ENCODE assay signal across 16 mouse cellular contexts in genomic region chr13:106562588-106562987, GRCm38 (mm10).
DNase-seq lines count a peak whose midpoint lies in the region; ATAC-seq and TF ChIP-seq lines count a peak whose summit lies in the region.
"Had no signal": no experiment of that assay in that cellular context is flagged by ENCODE, and none has a peak within 500 bp of the region (broad histone marks: within the 10 kb centered on the region; RNA-seq: fewer than 3 reads in every experiment).

No protein-coding gene starts in this region.

- H3K27ac ChIP-seq in layer of hippocampus, adult 2 months = peak overlapping the region; percentile 39; the same call in 1 of the 2 replicates
- no peak overlapping the region for H3K27ac ChIP-seq in kidney, embryonic 16.5 days (ENCODE audit: low read length)
- H3K27ac ChIP-seq: embryonic facial prominence, embryonic 12.5 days; hindbrain, embryonic 14.5 days; kidney, postnatal 0 days had no signal

- no peaks in the 10 kb centered on the region for H3K9me3 ChIP-seq in kidney, embryonic 16.5 days (ENCODE audit: low read length)
- H3K9me3 ChIP-seq: embryonic facial prominence, embryonic 12.5 days had no signal

- H3K36me3 ChIP-seq in kidney, embryonic 16.5 days (ENCODE audit: insufficient read depth, low read length) = no peaks in the 10 kb centered on the region
- H3K36me3 ChIP-seq: embryonic facial prominence, embryonic 12.5 days had no signal

- peak; percentile 88 for ATAC-seq in frontal cortex, adult (ENCODE audit: low TSS enrichment)
- ATAC-seq in kidney, embryonic 16.5 days (ENCODE audit: low FRiP score, low TSS enrichment) = no peak
- ATAC-seq: activated CD4-positive, CD25-positive, alpha-beta regulatory T cell, adult 4 months; intestine, embryonic 16.5 days had no signal

- H3K4me2 ChIP-seq in kidney, embryonic 16.5 days (replicated peaks; ENCODE audit: low read depth, low read length) = no peak overlapping the region
- H3K4me2 ChIP-seq: embryonic facial prominence, embryonic 12.5 days; hindbrain, embryonic 14.5 days had no signal

- no peak overlapping the region for H3K4me3 ChIP-seq in layer of hippocampus, adult 2 months
- H3K4me3 ChIP-seq in kidney, embryonic 16.5 days (ENCODE audit: low read length) = no peak overlapping the region
- H3K4me3 ChIP-seq: embryonic facial prominence, embryonic 12.5 days had no signal

- no peaks in the 10 kb centered on the region for H3K27me3 ChIP-seq in kidney, embryonic 16.5 days (ENCODE audit: insufficient read depth, low read length)
- H3K27me3 ChIP-seq: embryonic facial prominence, embryonic 12.5 days had no signal

- no peak for TF ChIP-seq CTCF in layer of hippocampus, adult 2 months (conservative IDR thresholded peaks at IDR 0.05)

- no peaks in the 10 kb centered on the region for H3K4me1 ChIP-seq in kidney, embryonic 16.5 days (ENCODE audit: insufficient read depth, low read length)
- H3K4me1 ChIP-seq: embryonic facial prominence, embryonic 12.5 days had no signal

- no peak for DNase-seq in frontal cortex, postnatal 25 days (ENCODE audit: low spot score in 2 of 2)
- DNase-seq in layer of hippocampus, adult 2 months (ENCODE audit: low spot score in 2 of 2) = no peak
- DNase-seq in layer of hippocampus, postnatal 10 days (ENCODE audit: low spot score in 2 of 2) = no peak
- DNase-seq in brain, embryonic 18.5 days (ENCODE audit: low read depth, low spot score) = peak; percentile 22
- DNase-seq in kidney, postnatal 14 days = no peak
- DNase-seq: adrenal gland, postnatal 14 days; gastrocnemius, postnatal 14 days; heart, postnatal 10 days; kidney, adult 8-10 months had no signal

- no peak overlapping the region for H3K9ac ChIP-seq in kidney, embryonic 16.5 days (replicated peaks; ENCODE audit: low read length)
- H3K9ac ChIP-seq: embryonic facial prominence, embryonic 12.5 days; hindbrain, embryonic 14.5 days had no signal

- 78% methylated on average over 1 of the region's 1 CpGs for WGBS in kidney, embryonic 16.5 days
